Mouse (Mus musculus): Measurements from ENCODE around the gene Doc2g.

Gene Doc2g

GRCm38 (mm10) chr19:4051741-4052515 is 48.8 kb downstream of the Doc2g start:
- in situ Hi-C loops (cut with MboI, MseI), result loop anchor here (5.0 kb wide), 2 partner anchors 35 to 740 kb away; partner anchors contain the start of gene Rbm4

GRCm38 (mm10) chr19:4052516-4053030 is 49.5 kb downstream of the Doc2g start:
- in situ Hi-C loops (cut with MboI, MseI), result loop anchor here (5.0 kb wide), 2 partner anchors 35 to 740 kb away; partner anchors contain the start of gene Rbm4

GRCm38 (mm10) chr19:4054613-4055012 is 51.5 kb downstream of the Doc2g start:
- in situ Hi-C loops (cut with MboI, MseI), result loop anchor here (5.0 kb wide), 2 partner anchors 37 to 738 kb away; partner anchors contain the start of gene Rbm4

- in situ Hi-C loops (cut with MboI, MseI), result no loop called here
Measured at GRCm38 (mm10) chr19:4055216-4055946, 52.3 kb downstream of the Doc2g start.

- in situ Hi-C loops (cut with MboI, MseI), result no loop called here
Measured at GRCm38 (mm10) chr19:4055947-4056693, 53.0 kb downstream of the Doc2g start.

Measured in T-helper 1 cell (primary cell).